Mouse (Mus musculus) CH12.LX (cell line): ENCODE results near the gene Prg2. TPM values are rescaled to one million over a fixed set of nuclear protein-coding genes. Genes with fewer than 3 reads are reported as not detected.

Experiments used
- DNase-seq: peaks from one replicate; pipeline ENCODE4 v3.0.0-alpha.2; 2013; ENCODE audit errors: extremely low read depth
- H3K27ac ChIP-seq: 2 replicates; pipeline ENCODE4 v1.5.1; 2012; ENCODE audit warnings: low read depth, mild to moderate bottlenecking, control low read depth, moderate library complexity; ENCODE audit not compliant: insufficient read depth
- H3K27me3 ChIP-seq: replicated peaks from 2 replicates; pipeline ENCODE3; 2012; ENCODE audit warnings: inconsistent platforms
- H3K36me3 ChIP-seq, 2 experiments: replicated peaks in 1 of 2; 2 replicates each; pipeline versions ENCODE3 to v1.6.1; 2012; ENCODE audit warnings: inconsistent platforms in 1 of 2, low read length in 1 of 2, mild to moderate bottlenecking in 1 of 2, mixed read lengths in 1 of 2, moderate library complexity in 1 of 2; ENCODE audit not compliant: control insufficient read depth in 1 of 2, insufficient read depth in 1 of 2
- H3K4me1 ChIP-seq, 2 experiments: 2 replicates each; pipeline ENCODE4 v1.6.1; 2012; ENCODE audit warnings: inconsistent platforms in 1 of 2, moderate library complexity in 1 of 2; ENCODE audit not compliant: insufficient read depth in 2 of 2, control insufficient read depth in 1 of 2
- H3K4me2 ChIP-seq: 2 replicates; pipeline ENCODE4 v1.6.1; 2012; ENCODE audit warnings: low read depth, mild to moderate bottlenecking, control low read depth; ENCODE audit not compliant: poor library complexity, insufficient read depth, severe bottlenecking
- H3K4me3 ChIP-seq, 3 experiments: fragments of 150-350 bp in 1 of 3; sonication (generic) in 1 of 3; replicated peaks in 1 of 3; 2 replicates each; pipeline versions ENCODE3 to v1.5.1; 2011 to 2012; ENCODE audit warnings: low read depth in 2 of 3, low read length in 2 of 3, mild to moderate bottlenecking in 2 of 3, moderate library complexity in 2 of 3, control low read depth in 1 of 3, improper control_type of control experiment in 1 of 3, inconsistent platforms in 1 of 3, mixed read lengths in 1 of 3; ENCODE audit not compliant: poor library complexity in 1 of 3
- H3K79me2 ChIP-seq: replicated peaks from 2 replicates; pipeline ENCODE4 v1.6.1; 2012; ENCODE audit warnings: mild to moderate bottlenecking, moderate library complexity; ENCODE audit not compliant: control insufficient read depth, poor library complexity, insufficient read depth, severe bottlenecking; ENCODE audit errors: extremely low read depth
- H3K9ac ChIP-seq: 2 replicates; pipeline ENCODE4 v1.6.1; 2012; ENCODE audit warnings: low read depth, mild to moderate bottlenecking, control low read depth, moderate library complexity; ENCODE audit not compliant: insufficient read depth
- H3K9me3 ChIP-seq: replicated peaks from 2 replicates; pipeline ENCODE3; 2012; ENCODE audit warnings: low read length, inconsistent platforms, mixed read lengths
- CHD1 ChIP-seq: IDR thresholded peaks from 2 replicates; pipeline ENCODE4 v1.6.1; 2012; ENCODE audit warnings: low read depth, low read length, improper control_type of control experiment, inconsistent platforms
- CHD2 ChIP-seq: IDR thresholded peaks from 2 replicates; pipeline ENCODE4 v1.6.1; 2011; ENCODE audit warnings: low read length, improper control_type of control experiment
- CTCF ChIP-seq, 2 experiments: IDR thresholded peaks in 1 of 2; conservative IDR thresholded peaks in 1 of 2; 2 replicates each; pipeline ENCODE4 v1.5.1; 2011 to 2012; ENCODE audit warnings: low read depth in 2 of 2, low read length in 2 of 2, improper control_type of control experiment in 1 of 2, inconsistent platforms in 1 of 2, mild to moderate bottlenecking in 1 of 2, moderate library complexity in 1 of 2
- E2F4 ChIP-seq: IDR thresholded peaks from 2 replicates; pipeline ENCODE4 v1.6.1; 2011; ENCODE audit warnings: low read depth, low read length, improper control_type of control experiment; ENCODE audit not compliant: insufficient replicate concordance
- ELF1 ChIP-seq: IDR thresholded peaks from 2 replicates; pipeline ENCODE4 v1.6.1; 2014; ENCODE audit warnings: low read depth, mild to moderate bottlenecking, inconsistent platforms, low read length, improper control_type of control experiment
- GABPA ChIP-seq: IDR thresholded peaks from 2 replicates; pipeline ENCODE4 v1.6.1; 2012; ENCODE audit warnings: low read depth, low read length, improper control_type of control experiment, inconsistent platforms; ENCODE audit not compliant: insufficient replicate concordance
- HCFC1 ChIP-seq: IDR thresholded peaks from 2 replicates; pipeline ENCODE4 v1.6.1; 2012; ENCODE audit warnings: low read depth, mild to moderate bottlenecking, inconsistent platforms, low read length, improper control_type of control experiment
- IRF4 ChIP-seq: IDR thresholded peaks from 2 replicates; pipeline ENCODE4 v1.6.1; 2014; ENCODE audit warnings: low read depth, mild to moderate bottlenecking, inconsistent platforms, low read length, improper control_type of control experiment
- JUN ChIP-seq: IDR thresholded peaks from 2 replicates; pipeline ENCODE4 v1.6.1; 2011; ENCODE audit warnings: low read depth, mild to moderate bottlenecking, low read length, improper control_type of control experiment, moderate library complexity; ENCODE audit not compliant: insufficient read depth
- JUND ChIP-seq: conservative IDR thresholded peaks from 2 replicates; pipeline ENCODE4 v1.6.1; 2011; ENCODE audit warnings: low read depth, low read length, improper control_type of control experiment
- KAT2A ChIP-seq: IDR thresholded peaks from 2 replicates; pipeline ENCODE4 v1.6.1; 2012; ENCODE audit warnings: low read length, improper control_type of control experiment, inconsistent platforms; ENCODE audit not compliant: insufficient replicate concordance
- MAFK ChIP-seq: IDR thresholded peaks from 2 replicates; pipeline ENCODE4 v1.6.1; 2011; ENCODE audit warnings: low read length, improper control_type of control experiment; ENCODE audit not compliant: insufficient replicate concordance
- MAZ ChIP-seq: IDR thresholded peaks from 2 replicates; pipeline ENCODE4 v1.6.1; 2012; ENCODE audit warnings: low read depth, mild to moderate bottlenecking, inconsistent platforms, low read length, improper control_type of control experiment, moderate library complexity
- MEF2A ChIP-seq: IDR thresholded peaks from 2 replicates; pipeline ENCODE4 v1.6.1; 2014; ENCODE audit warnings: low read depth, mild to moderate bottlenecking, inconsistent platforms, low read length, improper control_type of control experiment, borderline replicate concordance
- MYC ChIP-seq: IDR thresholded peaks from 2 replicates; pipeline ENCODE4 v1.6.1; 2011; ENCODE audit warnings: low read depth, mild to moderate bottlenecking, improper control_type of control experiment, low read length
- NRF1 ChIP-seq: IDR thresholded peaks from 2 replicates; pipeline ENCODE4 v1.6.1; 2014; ENCODE audit warnings: low read depth, mild to moderate bottlenecking, inconsistent platforms, low read length, improper control_type of control experiment, moderate library complexity
- PAX5 ChIP-seq: IDR thresholded peaks from 2 replicates; pipeline ENCODE4 v1.6.1; 2012; ENCODE audit warnings: low read length, inconsistent platforms, mixed read lengths
- POLR2A ChIP-seq: IDR thresholded peaks from 2 replicates; pipeline ENCODE4 v1.6.1; 2011; ENCODE audit warnings: low read depth, mild to moderate bottlenecking, improper control_type of control experiment, low read length
- POLR2AphosphoS2 ChIP-seq: IDR thresholded peaks from 2 replicates; pipeline ENCODE4 v1.6.1; 2011; ENCODE audit warnings: low read depth, low read length, improper control_type of control experiment
- RAD21 ChIP-seq: IDR thresholded peaks from 2 replicates; pipeline ENCODE4 v1.6.1; 2011; ENCODE audit warnings: low read depth, mild to moderate bottlenecking, low read length, improper control_type of control experiment, moderate library complexity
- RCOR1 ChIP-seq: conservative IDR thresholded peaks from 2 replicates; pipeline ENCODE4 v1.6.1; 2012; ENCODE audit warnings: low read depth, mild to moderate bottlenecking, inconsistent platforms, low read length, improper control_type of control experiment
- TBP ChIP-seq: conservative IDR thresholded peaks from 2 replicates; pipeline ENCODE4 v1.6.1; 2011; ENCODE audit warnings: low read depth, low read length, improper control_type of control experiment
- TCF12 ChIP-seq: IDR thresholded peaks from 2 replicates; pipeline ENCODE4 v1.6.1; 2014; ENCODE audit warnings: low read depth, mild to moderate bottlenecking, inconsistent platforms, low read length, improper control_type of control experiment
- ZC3H11A ChIP-seq: IDR thresholded peaks from 2 replicates; pipeline ENCODE4 v1.6.1; 2012; ENCODE audit warnings: low read depth, mild to moderate bottlenecking, inconsistent platforms, low read length, improper control_type of control experiment
- ZNF384 ChIP-seq: IDR thresholded peaks from 2 replicates; pipeline ENCODE4 v1.6.1; 2012; ENCODE audit warnings: low read depth, low read length, improper control_type of control experiment, inconsistent platforms
- dilution Hi-C: fragments of 300-500 bp; cut with MboI; formaldehyde crosslinking; loops from 2 replicates; pipeline ENCODE4 v1.14.3; 2020; ENCODE audit warnings: low sequenced_read_pairs; ENCODE audit not compliant: extremely low pct_unique_long_range_greater_than_20kb, extremely low pct_ligation_motif_present
- in situ Hi-C: fragments of 300-500 bp; cut with MboI; formaldehyde crosslinking; loops from 3 replicates; pipeline ENCODE4 v1.14.3; 2019; ENCODE audit warnings: low sequenced_read_pairs, low pct_ligation_motif_present, low pct_unique_long_range_greater_than_20kb, mixed read lengths
- polyA plus RNA-seq: library from polyadenylated mRNA; unstranded; fragments of >175 nt; gene quantifications from 2 replicates; pipeline ENCODE4 v1.2.1, GENCODE M21; 2012; ENCODE audit warnings: low read depth; ENCODE audit not compliant: insufficient read length
- total RNA-seq, 2 experiments: library from RNA; depleted of rRNA; stranded (reverse); fragments of 300-350 nt in 1 of 2; fragments of >200 nt in 1 of 2; gene quantifications; 2 replicates each; pipeline ENCODE4 v1.2.3; 2012 to 2014

The Prg2 gene
- total and polyA plus RNA-seq, 3 experiments, result 0.60 to 0.93 (median 0.81) TPM

GRCm38 (mm10) chr2:84934649-84935007 lies 45.6 kb upstream of the Prg2 start:
- in situ Hi-C loops, result no loop called here

GRCm38 (mm10) chr2:84935065-84935464 lies 45.2 kb upstream of the Prg2 start:
- H3K4me2 ChIP-seq, result no peak overlapping the region
- H3K27me3 ChIP-seq, result no peaks in the 10 kb centered on the region
- in situ Hi-C loops (no loop called here), dilution Hi-C loops (no loop called here)
- no peak overlapping the region for H3K4me3 ChIP-seq
- H3K4me1 ChIP-seq, result peaks cover 4 to 25% of the 10 kb centered on the region in 2 experiments; a peak in 3 of 4 replicates
- no peak for DNase-seq
- peaks cover 3% of the 10 kb centered on the region for H3K9me3 ChIP-seq
- peaks cover 20% of the 10 kb centered on the region for H3K79me2 ChIP-seq
- TF ChIP-seq GABPA (no peak), MAFK (no peak), ZC3H11A (no peak), ELF1 (no peak), PAX5 (no peak), POLR2A (no peak), IRF4 (no peak), CHD1 (no peak), KAT2A (no peak), JUND (no peak), RCOR1 (no peak), RAD21 (no peak), MYC (no peak), HCFC1 (no peak), CHD2 (no peak), MEF2A (no peak), TBP (no peak)
- H3K36me3 ChIP-seq, result peaks cover under 1 to 13% of the 10 kb centered on the region in 2 experiments
- no peak overlapping the region for H3K9ac ChIP-seq
- H3K27ac ChIP-seq, result no peak overlapping the region

More at GRCm38 (mm10) chr2:84934649-84935007, 45.6 kb upstream of the Prg2 start:
- no peak for DNase-seq
- Histone ChIP-seq H3K4me3 (no peak overlapping the region), H3K27ac (no peak overlapping the region), H3K9me3 (peaks cover 3% of the 10 kb centered on the region), H3K9ac (no peak overlapping the region), H3K4me1 (peaks cover 5 to 22% of the 10 kb centered on the region in 2 experiments; a peak in 3 of 4 replicates), H3K27me3 (no peaks in the 10 kb centered on the region), H3K4me2 (no peak overlapping the region), H3K79me2 (peaks cover 20% of the 10 kb centered on the region), H3K36me3 (peaks cover 0 to 9% of the 10 kb centered on the region in 2 experiments)
- TF ChIP-seq CHD2 (no peak), POLR2A (no peak), CTCF (conservative IDR thresholded peaks at IDR 0.05 in 1 of 2, IDR thresholded peaks at IDR 0.05 in 1 of 2; ENCODE audit: low read depth in 2 of 2, low read length in 2 of 2) (no peak), NRF1 (no peak), MEF2A (no peak), ZC3H11A (no peak), TCF12 (no peak), E2F4 (no peak), MAZ (no peak), JUN (no peak), HCFC1 (no peak), IRF4 (no peak), POLR2AphosphoS2 (no peak), ZNF384 (no peak)
- dilution Hi-C loops, result no loop called here
